Mouse (Mus musculus): ENCODE data around the gene Acod1. TPM values are rescaled to one million over a fixed set of nuclear protein-coding genes. Genes with fewer than 3 reads are reported as not detected.

The Acod1 gene
- polyA plus RNA-seq, 1 experiment: 0.08 TPM

DNA sequence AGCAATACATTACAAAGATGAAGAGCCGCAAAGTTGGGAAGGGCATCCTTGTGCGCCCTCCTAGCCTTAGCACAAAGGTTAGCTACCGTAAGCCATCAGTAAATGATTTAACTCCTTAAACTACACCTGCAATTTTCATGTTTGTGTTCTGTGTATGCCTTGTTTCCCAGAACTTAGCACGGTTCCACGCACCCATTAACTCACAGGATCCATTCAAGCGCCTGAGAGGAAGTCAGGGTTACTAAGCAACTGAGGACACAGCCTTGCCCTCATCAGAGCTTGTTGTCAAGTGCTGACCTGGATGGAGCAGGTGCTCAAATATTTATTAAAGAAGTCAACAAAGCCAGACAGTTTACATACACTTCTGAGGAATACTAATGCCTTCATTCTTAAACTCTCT is 55.5 kb downstream of the Acod1 start:
- no peak for DNase-seq (ENCODE audit: low spot score)

DNA sequence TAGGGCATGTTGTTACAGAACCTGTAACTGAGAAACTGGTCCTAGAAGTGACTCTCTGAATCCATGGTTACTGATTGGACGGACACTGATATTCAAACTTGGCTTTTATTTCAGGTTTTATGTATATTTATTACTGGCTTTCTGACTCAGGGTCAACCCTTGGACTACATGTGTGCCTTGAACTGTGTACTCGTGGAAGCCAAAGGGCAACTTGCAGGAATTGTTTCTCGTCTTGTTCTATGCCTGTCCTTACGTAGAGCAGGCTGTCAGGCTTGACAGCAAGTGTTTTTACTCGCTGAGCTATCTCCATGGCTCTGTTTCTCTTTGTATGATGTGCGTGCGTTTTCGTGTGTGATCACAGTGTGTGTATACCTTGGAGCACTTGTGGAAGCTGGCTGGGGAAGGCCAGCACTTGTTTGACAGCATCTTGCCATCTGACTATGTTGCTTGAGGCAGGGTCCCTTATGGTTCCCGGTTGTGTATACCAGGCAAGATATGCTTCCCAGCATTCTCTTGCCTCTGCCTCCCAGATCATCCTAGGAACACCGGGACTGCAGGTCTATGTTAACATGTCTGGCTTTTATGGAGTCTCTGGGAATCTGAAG is 56.1 kb downstream of the Acod1 start:
- DNase-seq (ENCODE audit: low spot score): no peak

Other genes starting within 250 kb of the Acod1 start
- gene Kctd12, start 64.3 kb upstream of the Acod1 start, polyA plus RNA-seq (2012; rRNA removed): 19.3 and 22.3 TPM in 2 replicates
- gene Cln5, start 23.2 kb downstream of the Acod1 start, polyA plus RNA-seq (2012; rRNA removed): 23.5 and 23.6 TPM in 2 replicates
- gene Fbxl3, start 52.6 kb downstream of the Acod1 start, polyA plus RNA-seq (2012; rRNA removed): 78.0 and 82.6 TPM in 2 replicates

Measured in urinary bladder, adult 2 months (tissue).